In the genomic region with DNA sequence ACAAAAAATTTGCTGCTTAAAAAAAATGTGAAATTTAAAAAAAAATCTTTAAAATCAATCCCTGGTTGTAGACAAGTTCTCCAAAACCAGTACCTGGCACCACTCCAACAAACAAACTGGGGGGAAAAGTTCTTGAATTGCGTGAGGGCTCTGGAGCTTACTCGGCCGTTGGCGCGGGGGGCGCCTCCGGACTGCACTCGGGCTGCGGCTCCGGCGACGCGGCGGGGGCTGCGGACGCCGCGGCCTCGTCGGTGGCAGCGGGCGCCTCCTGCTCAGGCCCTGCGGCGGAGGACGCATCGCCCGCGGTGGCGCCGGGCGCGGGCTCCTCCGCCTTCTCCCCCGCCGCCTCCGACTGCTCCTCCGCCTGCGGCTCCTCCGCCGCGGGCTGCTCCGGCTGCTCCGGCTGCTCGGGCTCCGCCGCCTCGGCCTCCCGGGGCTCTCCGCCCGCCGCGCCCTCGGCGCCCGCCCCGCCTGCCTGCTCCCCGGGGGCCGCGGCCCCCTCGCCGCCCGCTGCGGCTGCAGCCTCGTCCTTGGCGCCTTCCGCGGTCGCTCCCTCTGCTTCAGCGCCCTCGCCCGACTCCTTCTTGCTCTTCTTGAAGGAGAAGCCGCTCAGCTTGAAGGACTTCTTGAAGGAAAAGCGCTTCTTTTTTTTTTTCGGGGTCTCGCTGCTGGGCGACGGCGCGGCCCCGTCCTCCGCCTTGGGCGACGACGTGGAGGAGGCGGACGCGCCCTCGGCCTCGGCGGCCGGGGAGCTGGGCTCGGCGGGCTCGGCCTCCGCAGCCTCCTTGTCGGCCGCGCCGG, we compare ENCODE assay signal across 8 mouse cellular contexts. TPM values are rescaled to one million over a fixed set of nuclear protein-coding genes. Genes with fewer than 3 reads are reported as not detected.
DNase-seq lines count a peak whose midpoint lies in the region; ATAC-seq and TF ChIP-seq lines count a peak whose summit lies in the region.

No protein-coding gene starts in this region.

- no peaks in the 10 kb centered on the region for H3K27me3 ChIP-seq in CH12.LX (replicated peaks)
- no peaks in the 10 kb centered on the region for H3K27me3 ChIP-seq in forebrain, embryonic 16.5 days (replicated peaks; ENCODE audit: control insufficient read depth, insufficient read depth, low read length)
- no peaks in the 10 kb centered on the region for H3K27me3 ChIP-seq in lung, embryonic 15.5 days

- H3K4me3 ChIP-seq in CH12.LX (replicated peaks in 1 of 3; ENCODE audit: low read depth in 2 of 3, low read length in 2 of 3, poor library complexity in 1 of 3), result peak overlapping the region; percentile 59 to 86 (median 73)
- peak overlapping the region; percentile 64 for H3K4me3 ChIP-seq in forebrain, embryonic 16.5 days (replicated peaks; ENCODE audit: low read length)
- peak overlapping the region; percentile 95 for H3K4me3 ChIP-seq in lung, embryonic 15.5 days

- H3K79me2 ChIP-seq in CH12.LX (replicated peaks; ENCODE audit: control insufficient read depth, extremely low read depth, insufficient read depth, poor library complexity, severe bottlenecking), result peaks cover 30% of the 10 kb centered on the region

- no peak for TF ChIP-seq EP300 in CH12.LX (IDR thresholded peaks at IDR 0.05; ENCODE audit: low read length)

- no peak; the same call in 1 of the 2 replicates for TF ChIP-seq RAD21 in CH12.LX (IDR thresholded peaks at IDR 0.05; ENCODE audit: low read depth, low read length)

- H3K9me3 ChIP-seq in CH12.LX (replicated peaks; ENCODE audit: low read length), result no peaks in the 10 kb centered on the region
- no peaks in the 10 kb centered on the region for H3K9me3 ChIP-seq in forebrain, embryonic 16.5 days (ENCODE audit: control insufficient read depth, low read length)
- H3K9me3 ChIP-seq in lung, embryonic 15.5 days, result no peaks in the 10 kb centered on the region

- dilution Hi-C loops in CH12.LX (cut with MboI; ENCODE audit: extremely low pct_ligation_motif_present, extremely low pct_unique_long_range_greater_than_20kb, low sequenced_read_pairs), result no loop called here

- peak overlapping the region; percentile 33; the same call in 1 of the 2 replicates for H3K4me2 ChIP-seq in CH12.LX (ENCODE audit: insufficient read depth, low read depth, poor library complexity, severe bottlenecking)
- H3K4me2 ChIP-seq in forebrain, embryonic 16.5 days (ENCODE audit: low read length), result peak overlapping the region; percentile 65
- H3K4me2 ChIP-seq in lung, embryonic 15.5 days, result peak overlapping the region; percentile 67

- intact Hi-C loops in heart, postnatal 25 days (cut with DNase I), result loop anchor here (2.0 to 5.0 kb wide), 11 partner anchors 57 to 1416 kb away; no protein-coding TSS in a partner anchor

- H3K27ac ChIP-seq in CH12.LX (ENCODE audit: insufficient read depth, low read depth), result peak overlapping the region; percentile 89
- peak overlapping the region; percentile 99 for H3K27ac ChIP-seq in forebrain, embryonic 16.5 days (ENCODE audit: low read length)
- peak overlapping the region; percentile 96 for H3K27ac ChIP-seq in lung, embryonic 15.5 days

- no peak for TF ChIP-seq CTCF in CH12.LX (conservative IDR thresholded peaks at IDR 0.05 in 1 of 2, IDR thresholded peaks at IDR 0.05 in 1 of 2; ENCODE audit: low read depth in 2 of 2, low read length in 2 of 2)

- TF ChIP-seq POLR2A in CH12.LX (IDR thresholded peaks at IDR 0.05; ENCODE audit: low read depth, low read length), result no peak

- under 1% methylated on average over 65 of the region's 99 CpGs for WGBS in forebrain, embryonic 16.5 days
- 1% methylated on average over 88 of the region's 99 CpGs for WGBS in lung, embryonic 15.5 days

- in situ Hi-C loops in CH12.LX (cut with MboI; ENCODE audit: low pct_ligation_motif_present, low pct_unique_long_range_greater_than_20kb, low sequenced_read_pairs), result loop anchor here (5.0 to 10.0 kb wide), 2 partner anchors 99 to 201 kb away; no protein-coding TSS in a partner anchor

- DNase-seq in CH12.LX (ENCODE audit: extremely low read depth), result peak; percentile 26
- peak; percentile 21 for DNase-seq in c-Kit-positive CD71-positive TER-119-negative erythroid progenitor cells, embryonic 14.5 days (ENCODE audit: low read depth)
- peak; percentile 31 for DNase-seq in heart, postnatal 25 days (ENCODE audit: low spot score)
- peak; percentile 4 to 43 for DNase-seq in layer of hippocampus, adult 8-10 months (ENCODE audit: low spot score in 2 of 2)
- peak; percentile 46 for DNase-seq in ovary, postnatal 10 days (ENCODE audit: low spot score)
- DNase-seq in thymus, postnatal 10 days (ENCODE audit: low spot score in 2 of 2), result peak; percentile 49 to 53

- H3K36me3 ChIP-seq in CH12.LX (replicated peaks in 1 of 2; ENCODE audit: control insufficient read depth in 1 of 2, insufficient read depth in 1 of 2, low read length in 1 of 2), result peaks cover 0 to 15% of the 10 kb centered on the region in 2 experiments
- peaks cover 6% of the 10 kb centered on the region; the same call in 1 of the 2 replicates for H3K36me3 ChIP-seq in forebrain, embryonic 16.5 days (ENCODE audit: control insufficient read depth, insufficient read depth)
- H3K36me3 ChIP-seq in lung, embryonic 15.5 days, result peaks cover 22% of the 10 kb centered on the region

- peak overlapping the region; percentile 85 for H3K9ac ChIP-seq in CH12.LX (ENCODE audit: insufficient read depth, low read depth)
- H3K9ac ChIP-seq in forebrain, embryonic 16.5 days (replicated peaks; ENCODE audit: low read depth, low read length), result peak overlapping the region; percentile 93
- peak overlapping the region; percentile 97 for H3K9ac ChIP-seq in lung, embryonic 15.5 days

- no peak for ATAC-seq in forebrain, embryonic 16.5 days
- no peak for ATAC-seq in lung, embryonic 15.5 days (ENCODE audit: borderline replicate concordance, extremely low read depth, low FRiP score, low TSS enrichment)

- H3K4me1 ChIP-seq in CH12.LX (ENCODE audit: control insufficient read depth in 1 of 2, insufficient read depth in 2 of 2), result peaks cover 0 to 12% of the 10 kb centered on the region in 2 experiments; a peak in 2 of 4 replicates
- H3K4me1 ChIP-seq in forebrain, embryonic 16.5 days (replicated peaks; ENCODE audit: control insufficient read depth, insufficient read depth, low read length), result peaks cover 7% of the 10 kb centered on the region; the same call in 1 of the 2 replicates
- peaks cover 7% of the 10 kb centered on the region; the same call in 1 of the 2 replicates for H3K4me1 ChIP-seq in lung, embryonic 15.5 days

TF ChIP-seq in CH12.LX, 34 proteins besides CTCF, POLR2A, EP300 and RAD21:
- TF ChIP-seq UBTF (IDR thresholded peaks at IDR 0.05; ENCODE audit: low read depth, low read length) (peak; percentile 97), ZKSCAN1 (IDR thresholded peaks at IDR 0.05; ENCODE audit: borderline replicate concordance, low read depth, low read length) (no peak)
TF ChIP-seq in CH12.LX: peak in this region for 1.

RNA-seq across cellular contexts. Expression of a gene that starts 2.6 kb away (rescaled TPM):
- 15.3 and 16.9 TPM in 2 replicates for total RNA-seq in CH12.LX (2012; rRNA removed)
- total RNA-seq in CH12.LX (2014; rRNA removed), result 78.4 and 80.7 TPM in 2 replicates
- polyA plus RNA-seq in CH12.LX (2012; ENCODE audit: insufficient read length, low read depth), result 57.3 and 74.2 TPM in 2 replicates
- 178 and 197 TPM in 2 replicates for polyA plus RNA-seq in forebrain, embryonic 16.5 days (2015; fragmentation: Nextera tagmentation; extraction: Ambion mirVana)
- total RNA-seq in heart, postnatal 25 days (2021), result 10 to 100 TPM; 47.8 to 49.3 TPM
- 100 to 1,000 TPM in 1 of 4 experiments, 10 to 100 TPM in 3; 75.1 to 100 (median 86.0) TPM for total RNA-seq in layer of hippocampus, adult 8-10 months (2022)
- polyA plus RNA-seq in lung, embryonic 15.5 days (2015; fragmentation: Nextera tagmentation; extraction: Ambion mirVana), result 97.6 and 101 TPM in 2 replicates
